Comparison of ENCODE assay signal across 19 mouse cellular contexts in genomic region chr12:117517275-117517936, GRCm38 (mm10). TPM values are rescaled to one million over a fixed set of nuclear protein-coding genes. Genes with fewer than 3 reads are reported as not detected.
A peak's percentile ranks its signal among the peaks of the same experiment; 100 is the strongest.
DNase-seq lines count a peak whose midpoint lies in the region; ATAC-seq lines count a peak whose summit lies in the region.
"Had no signal": no experiment of that assay in that cellular context is flagged by ENCODE, and none has a peak within 500 bp of the region (broad histone marks: within the 10 kb centered on the region; RNA-seq: fewer than 3 reads in every experiment).

No protein-coding gene starts in this region.

- H3K36me3 ChIP-seq in liver, embryonic 12.5 days, result no peaks in the 10 kb centered on the region
- no peaks in the 10 kb centered on the region for H3K36me3 ChIP-seq in liver, embryonic 11.5 days (ENCODE audit: control insufficient read depth, insufficient read depth, low read length)
- H3K36me3 ChIP-seq in forebrain, embryonic 15.5 days, result no peaks in the 10 kb centered on the region
- H3K36me3 ChIP-seq: embryonic facial prominence, embryonic 13.5 days; hindbrain, embryonic 15.5 days; kidney, embryonic 15.5 days; limb, embryonic 13.5 days; midbrain, embryonic 10.5 days had no signal

- no peaks in the 10 kb centered on the region for H3K9me3 ChIP-seq in liver, embryonic 12.5 days (replicated peaks)
- no peaks in the 10 kb centered on the region for H3K9me3 ChIP-seq in liver, embryonic 11.5 days (ENCODE audit: control insufficient read depth, low read length)
- no peaks in the 10 kb centered on the region for H3K9me3 ChIP-seq in forebrain, embryonic 15.5 days
- H3K9me3 ChIP-seq: embryonic facial prominence, embryonic 13.5 days; hindbrain, embryonic 15.5 days; kidney, embryonic 15.5 days; limb, embryonic 13.5 days; midbrain, embryonic 10.5 days had no signal

- no peak overlapping the region for H3K9ac ChIP-seq in liver, embryonic 12.5 days
- no peak overlapping the region for H3K9ac ChIP-seq in liver, embryonic 11.5 days (ENCODE audit: low read depth, low read length)
- H3K9ac ChIP-seq in forebrain, embryonic 15.5 days (replicated peaks), result no peak overlapping the region
- H3K9ac ChIP-seq: embryonic facial prominence, embryonic 13.5 days; hindbrain, embryonic 15.5 days; kidney, embryonic 15.5 days; limb, embryonic 13.5 days had no signal

- DNase-seq in liver, result peak; percentile 13
- DNase-seq in fat pad, adult 2 months (ENCODE audit: extremely low read depth, low read depth, low spot score), result peak; percentile 66
- no peak for DNase-seq in liver, embryonic 11.5 days (ENCODE audit: low spot score)
- no peak for DNase-seq in frontal cortex, adult 2 months (ENCODE audit: extremely low spot score in 1 of 2, low spot score in 1 of 2)
- DNase-seq: adrenal gland, postnatal 25 days; cerebellum, postnatal 14 days; gastrocnemius, postnatal 25 days; thymus, postnatal 4 days had no signal

- ATAC-seq in liver, embryonic 12.5 days, result no peak
- peak; percentile 57; the same call in 1 of the 2 replicates for ATAC-seq in liver, embryonic 11.5 days (replicated peaks; ENCODE audit: low FRiP score)
- ATAC-seq in megakaryocyte, adult 5-6 weeks (ENCODE audit: poor library complexity, severe bottlenecking), result peak; percentile 88
- ATAC-seq in forebrain, embryonic 15.5 days (replicated peaks), result no peak
- ATAC-seq: forebrain, embryonic 14.5 days had no signal

- H3K27ac ChIP-seq in liver, embryonic 12.5 days, result no peak overlapping the region
- H3K27ac ChIP-seq in liver, embryonic 11.5 days (ENCODE audit: low read depth, low read length), result 0 out of 2 replicates have a peak overlapping the region, but pooled peaks have one; percentile 28
- no peak overlapping the region for H3K27ac ChIP-seq in forebrain, embryonic 15.5 days (replicated peaks)
- H3K27ac ChIP-seq: embryonic facial prominence, embryonic 13.5 days; hindbrain, embryonic 15.5 days; kidney, embryonic 15.5 days; limb, embryonic 13.5 days; midbrain, embryonic 10.5 days had no signal

- H3K4me3 ChIP-seq in liver, embryonic 12.5 days, result no peak overlapping the region
- H3K4me3 ChIP-seq in liver, embryonic 11.5 days (ENCODE audit: low read depth, low read length), result no peak overlapping the region
- H3K4me3 ChIP-seq in forebrain, embryonic 15.5 days, result no peak overlapping the region
- H3K4me3 ChIP-seq: embryonic facial prominence, embryonic 13.5 days; hindbrain, embryonic 15.5 days; kidney, embryonic 15.5 days; limb, embryonic 13.5 days; midbrain, embryonic 10.5 days; myocyte had no signal

- no peak overlapping the region for H3K4me2 ChIP-seq in liver, embryonic 12.5 days
- H3K4me2 ChIP-seq in liver, embryonic 11.5 days, result no peak overlapping the region
- no peak overlapping the region for H3K4me2 ChIP-seq in forebrain, embryonic 15.5 days (replicated peaks)
- H3K4me2 ChIP-seq: embryonic facial prominence, embryonic 13.5 days; hindbrain, embryonic 15.5 days; kidney, embryonic 15.5 days; limb, embryonic 13.5 days had no signal

- H3K27me3 ChIP-seq in liver, embryonic 12.5 days (replicated peaks), result peaks cover 8% of the 10 kb centered on the region; the same call in 1 of the 2 replicates
- H3K27me3 ChIP-seq in liver, embryonic 11.5 days (replicated peaks; ENCODE audit: control insufficient read depth, insufficient read depth, low read length), result 0 out of 2 replicates have a peak, but pooled peaks cover 4% of the 10 kb centered on the region
- no peaks in the 10 kb centered on the region for H3K27me3 ChIP-seq in forebrain, embryonic 15.5 days
- H3K27me3 ChIP-seq: embryonic facial prominence, embryonic 13.5 days; hindbrain, embryonic 15.5 days had no signal

- WGBS in liver, embryonic 12.5 days (ENCODE audit: insufficient replicate concordance), result 35% methylated on average over 14 of the region's 14 CpGs
- WGBS in liver, embryonic 11.5 days, result 49% methylated on average over 14 of the region's 14 CpGs
- 71% methylated on average over 14 of the region's 14 CpGs for WGBS in forebrain, embryonic 15.5 days

- no peaks in the 10 kb centered on the region for H3K4me1 ChIP-seq in liver, embryonic 12.5 days
- H3K4me1 ChIP-seq in liver, embryonic 11.5 days (replicated peaks; ENCODE audit: control insufficient read depth, insufficient read depth, low read length), result no peaks in the 10 kb centered on the region
- no peaks in the 10 kb centered on the region; the same call in 1 of the 2 replicates for H3K4me1 ChIP-seq in forebrain, embryonic 15.5 days
- H3K4me1 ChIP-seq: embryonic facial prominence, embryonic 13.5 days; limb, embryonic 13.5 days had no signal

RNA-seq across cellular contexts. Expression of gene Rapgef5, which starts 1.1 kb away (rescaled TPM):
- 3.3 and 3.8 TPM in 2 replicates for polyA plus RNA-seq in liver, embryonic 12.5 days (2016; fragmentation: Nextera tagmentation; extraction: Ambion mirVana)
- polyA plus RNA-seq in liver, embryonic 11.5 days (2014; fragmentation: Nextera tagmentation; extraction: Ambion mirVana), result 2.4 and 2.6 TPM in 2 replicates
- total RNA-seq in megakaryocyte, adult 5-6 weeks (2015), result 0.27 and 0.45 TPM in 2 replicates
- 0.44 and 0.85 TPM in 2 replicates for total RNA-seq in megakaryocyte, adult 5-6 weeks (2017)
- polyA plus RNA-seq in forebrain, embryonic 15.5 days (2015; fragmentation: Nextera tagmentation; extraction: Ambion mirVana), result 30.5 and 31.0 TPM in 2 replicates
- 44.0 and 56.6 TPM in 2 replicates for polyA plus RNA-seq in frontal cortex, adult 2 months (2012; rRNA removed)
- total RNA-seq: MEL had no signal

Comparison
In these comparisons a context has a peak if more than half of its experiments do, and no peak if none do; other contexts are left out.
1. DNase-seq: peak in liver (single experiment) and fat pad, adult 2 months (single experiment); none in liver, embryonic 11.5 days (single experiment) and frontal cortex, adult 2 months (0 of 2).
2. ATAC-seq: peak in liver, embryonic 11.5 days (single experiment) and megakaryocyte, adult 5-6 weeks (single experiment); none in liver, embryonic 12.5 days (single experiment) and forebrain, embryonic 15.5 days (single experiment).